Mouse (Mus musculus) intestine, embryonic 14.5 days (tissue): ENCODE results near the gene Atxn3. TPM values are rescaled to one million over a fixed set of nuclear protein-coding genes. Genes with fewer than 3 reads are reported as not detected.

ENCODE experiments used
- ATAC-seq: fragments of 200-750 bp; cut with Nextera tagmentation; replicated peaks from 2 replicates; pipeline ENCODE4 v1.8.0; 2017; ENCODE audit warnings: low read depth, moderate number of reproducible peaks, moderate TSS enrichment, moderate library complexity; ENCODE audit not compliant: low FRiP score, low TSS enrichment
- DNase-seq: peaks from one replicate; pipeline ENCODE4 v3.0.0-alpha.2; 2018; ENCODE audit warnings: low spot score
- H3K27ac ChIP-seq: fragments of 300-500 bp; sonication (generic); 2 replicates; pipeline ENCODE4 v1.5.1; 2014; ENCODE audit warnings: low read depth, mild to moderate bottlenecking, control low read depth
- H3K27me3 ChIP-seq: fragments of 300-500 bp; sonication (generic); replicated peaks from 2 replicates; pipeline ENCODE4 v1.6.1; 2014; ENCODE audit warnings: low read length, control low read depth; ENCODE audit not compliant: control insufficient read depth, insufficient read depth
- H3K36me3 ChIP-seq: fragments of 300-500 bp; sonication (generic); 2 replicates; pipeline ENCODE4 v1.6.1; 2014; ENCODE audit warnings: low read length, control low read depth; ENCODE audit not compliant: control insufficient read depth, insufficient read depth
- H3K4me1 ChIP-seq: fragments of 300-500 bp; sonication (generic); replicated peaks from 2 replicates; pipeline ENCODE4 v1.6.1; 2014; ENCODE audit warnings: low read length, control low read depth, mixed read lengths; ENCODE audit not compliant: control insufficient read depth, insufficient read depth
- H3K4me2 ChIP-seq: fragments of 300-500 bp; sonication (generic); 2 replicates; pipeline ENCODE4 v1.6.1; 2014; ENCODE audit warnings: low read length
- H3K4me3 ChIP-seq: fragments of 300-500 bp; sonication (generic); 2 replicates; pipeline ENCODE4 v1.5.1; 2014; ENCODE audit warnings: low read depth, low read length, control low read depth, mixed read lengths
- H3K9ac ChIP-seq: fragments of 300-500 bp; sonication (generic); 2 replicates; pipeline ENCODE4 v1.6.1; 2014; ENCODE audit warnings: mild to moderate bottlenecking, low read length
- H3K9me3 ChIP-seq: fragments of 300-500 bp; sonication (generic); 2 replicates; pipeline ENCODE4 v1.6.1; 2016; ENCODE audit warnings: low read length, control low read depth; ENCODE audit not compliant: control insufficient read depth
- WGBS: fragments of 180-500 bp; shearing (Covaris S2); extraction: QIAGEN DNeasy Blood & Tissue Kit; methylation state at CpG from one replicate; pipeline ENCODE4 v1.1.7; 2014; 5-methylcytosine and 5-hydroxymethylcytosine counted together
- polyA plus RNA-seq: library from polyadenylated mRNA; unstranded; fragments of >200 nt; fragmentation: Nextera tagmentation; extraction: Ambion mirVana; gene quantifications from 2 replicates; pipeline ENCODE4 v1.2.1, GENCODE M21; 2014

Atxn3 gene
- polyA plus RNA-seq, 1 experiment from 2014 or later, result 14.3 TPM

GRCm38 (mm10) chr12:101980266-101980665 is 22.2 kb upstream of the Atxn3 start:
- ATAC-seq, result no peak
- Histone ChIP-seq H3K9ac (no peak overlapping the region), H3K9me3 (no peaks in the 10 kb centered on the region), H3K27ac (no peak overlapping the region), H3K36me3 (peaks cover 30% of the 10 kb centered on the region), H3K4me3 (no peak overlapping the region), H3K27me3 (no peaks in the 10 kb centered on the region), H3K4me2 (no peak overlapping the region), H3K4me1 (peaks cover 8% of the 10 kb centered on the region)
- DNase-seq, result no peak
- WGBS, result 72% methylated on average over 5 of the region's 5 CpGs

- 91% methylated on average over 8 of the region's 8 CpGs for WGBS
- no peak overlapping the region for H3K4me2 ChIP-seq
- no peak for DNase-seq
- no peaks in the 10 kb centered on the region for H3K27me3 ChIP-seq
- peaks cover 24% of the 10 kb centered on the region for H3K36me3 ChIP-seq
- peaks cover 14% of the 10 kb centered on the region for H3K4me1 ChIP-seq
- no peak overlapping the region for H3K9ac ChIP-seq
- no peaks in the 10 kb centered on the region for H3K9me3 ChIP-seq
- H3K27ac ChIP-seq, result no peak overlapping the region
- no peak overlapping the region for H3K4me3 ChIP-seq
- ATAC-seq, result no peak
These were observed 21.2 kb upstream of the Atxn3 start for GRCm38 (mm10) chr12:101979213-101979750.

- DNase-seq (no peak), ATAC-seq (no peak)
- Histone ChIP-seq H3K4me3 (no peak overlapping the region), H3K4me1 (peaks cover 14% of the 10 kb centered on the region), H3K4me2 (no peak overlapping the region), H3K9me3 (no peaks in the 10 kb centered on the region), H3K27me3 (no peaks in the 10 kb centered on the region), H3K9ac (no peak overlapping the region), H3K36me3 (peaks cover 17% of the 10 kb centered on the region), H3K27ac (no peak overlapping the region)
- 81% methylated on average over 1 of the region's 1 CpGs for WGBS
These were observed 20.5 kb upstream of the Atxn3 start for GRCm38 (mm10) chr12:101978588-101978987.

GRCm38 (mm10) chr12:101978162-101978561 is 20.1 kb upstream of the Atxn3 start:
- ATAC-seq, result no peak
- 88% methylated on average over 5 of the region's 5 CpGs for WGBS

GRCm38 (mm10) chr12:101977404-101977915 is 19.4 kb upstream of the Atxn3 start:
- peaks cover 6% of the 10 kb centered on the region for H3K36me3 ChIP-seq
- no peak overlapping the region for H3K9ac ChIP-seq
- H3K27ac ChIP-seq, result no peak overlapping the region
- DNase-seq, result no peak
- no peak for ATAC-seq
- no peak overlapping the region for H3K4me2 ChIP-seq
- H3K27me3 ChIP-seq, result no peaks in the 10 kb centered on the region
- no peaks in the 10 kb centered on the region for H3K9me3 ChIP-seq
- no peak overlapping the region for H3K4me3 ChIP-seq
- WGBS, result 94% methylated on average over 10 of the region's 10 CpGs
- H3K4me1 ChIP-seq, result peaks cover 14% of the 10 kb centered on the region

More at GRCm38 (mm10) chr12:101978162-101978561, 20.1 kb upstream of the Atxn3 start:
- no peak for DNase-seq
- Histone ChIP-seq H3K27ac (no peak overlapping the region), H3K27me3 (no peaks in the 10 kb centered on the region), H3K9me3 (no peaks in the 10 kb centered on the region), H3K4me2 (no peak overlapping the region), H3K36me3 (peaks cover 13% of the 10 kb centered on the region), H3K4me1 (peaks cover 14% of the 10 kb centered on the region), H3K9ac (no peak overlapping the region), H3K4me3 (no peak overlapping the region)

- peak overlapping the region; percentile 75 for H3K4me3 ChIP-seq
- H3K27ac ChIP-seq, result peak overlapping the region; percentile 94
- H3K9ac ChIP-seq, result peak overlapping the region; percentile 87
- ATAC-seq, result no peak
- H3K36me3 ChIP-seq, result peaks cover 1% of the 10 kb centered on the region
- H3K27me3 ChIP-seq, result no peaks in the 10 kb centered on the region
- H3K4me1 ChIP-seq, result peaks cover 14% of the 10 kb centered on the region
- DNase-seq, result no peak
- H3K4me2 ChIP-seq, result peak overlapping the region; percentile 81
- WGBS, result 21% methylated on average over 13 of the region's 13 CpGs
- H3K9me3 ChIP-seq, result no peaks in the 10 kb centered on the region
These were observed 18.8 kb upstream of the Atxn3 start for GRCm38 (mm10) chr12:101976651-101977403.

- Histone ChIP-seq H3K27ac (peak within 1 kb of the TSS; percentile 94), H3K9me3 (no peaks in the 10 kb centered on the region), H3K36me3 (no peaks in the 10 kb centered on the region; the same call in none of the 2 replicates), H3K4me3 (peak within 1 kb of the TSS; percentile 75), H3K4me2 (peak within 1 kb of the TSS; percentile 81), H3K27me3 (no peaks in the 10 kb centered on the region), H3K4me1 (peaks cover 14% of the 10 kb centered on the region), H3K9ac (peak within 1 kb of the TSS; percentile 87)
- DNase-seq (peak; percentile 96), ATAC-seq (peak; percentile 96)
- 1% methylated on average over 75 of the region's 77 CpGs for WGBS
These were observed 17.8 kb upstream of the Atxn3 start, which contains the start of gene Cpsf2 for GRCm38 (mm10) chr12:101975601-101976571. Gene Cpsf2, plus strand, starts transcription at chr12:101975988.

- WGBS, result 1% methylated on average over 23 of the region's 23 CpGs
- ATAC-seq (peak; percentile 61), DNase-seq (no peak)
- peaks cover 14% of the 10 kb centered on the region for H3K4me1 ChIP-seq
- no peaks in the 10 kb centered on the region; the same call in none of the 2 replicates for H3K36me3 ChIP-seq
- H3K4me3 ChIP-seq, result peak overlapping the region; percentile 75
- H3K27ac ChIP-seq, result peak overlapping the region; percentile 94
- no peaks in the 10 kb centered on the region for H3K9me3 ChIP-seq
- H3K4me2 ChIP-seq, result peak overlapping the region; percentile 81
- H3K9ac ChIP-seq, result peak overlapping the region; percentile 87
- H3K27me3 ChIP-seq, result no peaks in the 10 kb centered on the region
These were observed 17.1 kb upstream of the Atxn3 start for GRCm38 (mm10) chr12:101975167-101975600.
